8 mouse cellular contexts compared by ENCODE assay signal in genomic region chr6:49142428-49142827, GRCm38 (mm10).
DNase-seq lines count a peak whose midpoint lies in the region; ATAC-seq lines count a peak whose summit lies in the region.
"Had no signal": no experiment of that assay in that cellular context is flagged by ENCODE, and none has a peak within 500 bp of the region (broad histone marks: within the 10 kb centered on the region; RNA-seq: fewer than 3 reads in every experiment).

No protein-coding gene starts in this region.

- H3K4me1 ChIP-seq in hindbrain, embryonic 13.5 days (replicated peaks), result peaks cover 11% of the 10 kb centered on the region; the same call in 1 of the 2 replicates
- H3K4me1 ChIP-seq in limb, embryonic 10.5 days, result peaks cover 5% of the 10 kb centered on the region; the same call in 1 of the 2 replicates

- H3K27ac ChIP-seq in hindbrain, embryonic 13.5 days, result no peak overlapping the region
- H3K27ac ChIP-seq in limb, embryonic 10.5 days, result no peak overlapping the region

- no peaks in the 10 kb centered on the region for H3K27me3 ChIP-seq in hindbrain, embryonic 13.5 days
- no peaks in the 10 kb centered on the region for H3K27me3 ChIP-seq in limb, embryonic 10.5 days (ENCODE audit: low read depth, poor library complexity, severe bottlenecking)

- no peak overlapping the region for H3K4me2 ChIP-seq in hindbrain, embryonic 13.5 days

- no peak for ATAC-seq in hindbrain, embryonic 13.5 days (ENCODE audit: low FRiP score)

- H3K9ac ChIP-seq in hindbrain, embryonic 13.5 days, result no peak overlapping the region

- H3K9me3 ChIP-seq in hindbrain, embryonic 13.5 days, result no peaks in the 10 kb centered on the region
- no peaks in the 10 kb centered on the region for H3K9me3 ChIP-seq in limb, embryonic 10.5 days (replicated peaks)

- WGBS in hindbrain, embryonic 13.5 days, result 93% methylated on average over 9 of the region's 9 CpGs
- WGBS in limb, embryonic 10.5 days, result 88% methylated on average over 9 of the region's 9 CpGs

- no peak overlapping the region for H3K4me3 ChIP-seq in hindbrain, embryonic 13.5 days
- no peak overlapping the region for H3K4me3 ChIP-seq in limb, embryonic 10.5 days
- H3K4me3 ChIP-seq: myocyte had no signal

- DNase-seq in layer of hippocampus, adult 11-12 months (ENCODE audit: low spot score), result peak; percentile 12
- no peak for DNase-seq in layer of hippocampus, adult 9-10 months (ENCODE audit: low spot score)
- peak; percentile 72 for DNase-seq in ES-CJ7 (ENCODE audit: low read depth, low spot score)
- peak; percentile 61 for DNase-seq in adrenal gland, postnatal 10 days
- DNase-seq in kidney, postnatal 36 days, result peak; percentile 39 to 68
- no peak for DNase-seq in limb, embryonic 10.5 days (ENCODE audit: low spot score)

- no peaks in the 10 kb centered on the region for H3K36me3 ChIP-seq in hindbrain, embryonic 13.5 days
- peaks cover 32% of the 10 kb centered on the region for H3K36me3 ChIP-seq in limb, embryonic 10.5 days

Comparison
In these comparisons a context has a peak if more than half of its experiments do, and no peak if none do; other contexts are left out.
1. DNase-seq: peak in layer of hippocampus, adult 11-12 months (single experiment), ES-CJ7 (single experiment), adrenal gland, postnatal 10 days (single experiment) and kidney, postnatal 36 days (2 of 2); none in layer of hippocampus, adult 9-10 months (single experiment) and limb, embryonic 10.5 days (single experiment).